Mouse (Mus musculus): ENCODE data around the gene Fam172a. TPM values are rescaled to one million over a fixed set of nuclear protein-coding genes. Genes with fewer than 3 reads are reported as not detected.
"Not testable (repeated sequence)": the region's sequence is repeated elsewhere in the genome, so short reads cannot be mapped to it uniquely, and the experiment has no call there.

The Fam172a gene
- 18.0 and 19.1 TPM in 2 replicates for polyA plus RNA-seq (2012; rRNA removed)

- not testable (repeated sequence) for H3K4me3 ChIP-seq (ENCODE audit: insufficient read depth, low read length); H3K27ac ChIP-seq (ENCODE audit: insufficient read depth, low read length); H3K4me1 ChIP-seq (ENCODE audit: control insufficient read depth, insufficient read depth, low read length)
Observed at GRCm38 (mm10) chr13:77701733-77702132, at the start of gene Fam172a. Gene Fam172a (plus strand): TSS chr13:77702033.

- TF ChIP-seq POLR2A (IDR thresholded peaks at IDR 0.05; ENCODE audit: extremely low read depth, insufficient read depth, low read length): no peak
- no peak for TF ChIP-seq CTCF (IDR thresholded peaks at IDR 0.05; ENCODE audit: extremely low read depth, insufficient read depth, low read length)
- no peaks in the 10 kb centered on the region for H3K4me1 ChIP-seq (ENCODE audit: control insufficient read depth, insufficient read depth, low read length)
- no peak overlapping the region for H3K27ac ChIP-seq (ENCODE audit: insufficient read depth, low read length)
- H3K4me3 ChIP-seq (ENCODE audit: insufficient read depth, low read length): no peak overlapping the region
Observed at GRCm38 (mm10) chr13:77688651-77689050, 13.2 kb upstream of the Fam172a start.

DNA sequence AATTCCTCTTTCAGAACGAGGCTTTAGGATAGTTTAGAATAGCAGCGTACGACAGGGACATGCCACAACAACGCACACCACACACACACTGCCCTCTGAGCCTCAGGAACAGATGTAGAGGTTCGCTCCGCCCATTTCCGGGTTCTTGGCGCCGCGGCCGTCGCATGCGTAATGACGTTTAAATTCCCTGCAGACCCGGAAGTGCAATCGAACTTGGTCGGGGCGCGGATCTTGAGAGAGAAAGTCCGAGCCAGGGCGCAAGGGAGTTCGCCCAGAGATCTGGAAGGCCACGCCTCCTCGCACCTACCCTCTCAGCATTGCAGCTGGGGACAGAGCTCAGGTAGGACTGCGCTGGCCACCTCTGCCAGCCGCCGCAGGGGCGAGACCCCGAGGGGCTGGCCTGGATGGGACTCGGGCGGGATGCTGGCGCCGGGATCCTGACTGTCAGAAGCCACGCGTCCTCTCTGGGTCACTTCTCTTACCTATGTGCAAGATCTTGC lies 6.7 kb downstream of the Fam172a start:
- Histone ChIP-seq H3K4me3 (ENCODE audit: insufficient read depth, low read length) (peak overlapping the region; percentile 62), H3K27ac (ENCODE audit: insufficient read depth, low read length) (no peak overlapping the region), H3K4me1 (ENCODE audit: control insufficient read depth, insufficient read depth, low read length) (no peaks in the 10 kb centered on the region)
- TF ChIP-seq POLR2A (IDR thresholded peaks at IDR 0.05; ENCODE audit: extremely low read depth, insufficient read depth, low read length) (peak; percentile 93), CTCF (IDR thresholded peaks at IDR 0.05; ENCODE audit: extremely low read depth, insufficient read depth, low read length) (no peak)

- Histone ChIP-seq H3K4me3 (ENCODE audit: insufficient read depth, low read length) (no peak overlapping the region), H3K4me1 (ENCODE audit: control insufficient read depth, insufficient read depth, low read length) (no peaks in the 10 kb centered on the region), H3K27ac (ENCODE audit: insufficient read depth, low read length) (no peak overlapping the region)
- TF ChIP-seq POLR2A (IDR thresholded peaks at IDR 0.05; ENCODE audit: extremely low read depth, insufficient read depth, low read length): no peak
- TF ChIP-seq CTCF (IDR thresholded peaks at IDR 0.05; ENCODE audit: extremely low read depth, insufficient read depth, low read length): no peak
Observed at GRCm38 (mm10) chr13:77717499-77717898, 15.7 kb downstream of the Fam172a start.

- Histone ChIP-seq H3K4me3 (ENCODE audit: insufficient read depth, low read length) (no peak overlapping the region), H3K27ac (ENCODE audit: insufficient read depth, low read length) (no peak overlapping the region), H3K4me1 (ENCODE audit: control insufficient read depth, insufficient read depth, low read length) (no peaks in the 10 kb centered on the region)
- no peak for TF ChIP-seq POLR2A (IDR thresholded peaks at IDR 0.05; ENCODE audit: extremely low read depth, insufficient read depth, low read length)
- no peak for TF ChIP-seq CTCF (IDR thresholded peaks at IDR 0.05; ENCODE audit: extremely low read depth, insufficient read depth, low read length)
Observed at GRCm38 (mm10) chr13:77742822-77743221, 41.0 kb downstream of the Fam172a start.

DNA sequence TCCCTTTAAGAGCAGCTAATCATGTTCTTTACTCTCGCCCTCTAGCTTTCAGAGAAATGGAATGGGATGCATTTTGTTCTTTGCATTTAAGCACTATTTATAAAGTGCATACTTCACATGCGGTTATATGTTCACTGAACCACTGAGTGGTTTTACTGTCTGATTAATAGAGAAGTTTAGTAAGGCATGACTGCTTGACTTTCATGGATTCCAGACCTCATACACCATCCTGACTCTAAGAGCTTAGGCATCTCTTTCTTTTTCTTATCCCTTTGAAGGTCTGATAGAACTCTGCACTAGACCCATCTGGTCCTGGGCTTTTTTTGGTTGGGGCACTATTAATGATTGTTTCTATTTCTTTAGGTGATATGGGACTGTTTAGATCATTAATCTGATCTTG lies 75.8 kb downstream of the Fam172a start:
- no peaks in the 10 kb centered on the region for H3K4me1 ChIP-seq (ENCODE audit: control insufficient read depth, insufficient read depth, low read length)
- H3K27ac ChIP-seq (ENCODE audit: insufficient read depth, low read length): no peak overlapping the region
- TF ChIP-seq POLR2A (IDR thresholded peaks at IDR 0.05; ENCODE audit: extremely low read depth, insufficient read depth, low read length): no peak
- no peak for TF ChIP-seq CTCF (IDR thresholded peaks at IDR 0.05; ENCODE audit: extremely low read depth, insufficient read depth, low read length)
- no peak overlapping the region for H3K4me3 ChIP-seq (ENCODE audit: insufficient read depth, low read length)

DNA sequence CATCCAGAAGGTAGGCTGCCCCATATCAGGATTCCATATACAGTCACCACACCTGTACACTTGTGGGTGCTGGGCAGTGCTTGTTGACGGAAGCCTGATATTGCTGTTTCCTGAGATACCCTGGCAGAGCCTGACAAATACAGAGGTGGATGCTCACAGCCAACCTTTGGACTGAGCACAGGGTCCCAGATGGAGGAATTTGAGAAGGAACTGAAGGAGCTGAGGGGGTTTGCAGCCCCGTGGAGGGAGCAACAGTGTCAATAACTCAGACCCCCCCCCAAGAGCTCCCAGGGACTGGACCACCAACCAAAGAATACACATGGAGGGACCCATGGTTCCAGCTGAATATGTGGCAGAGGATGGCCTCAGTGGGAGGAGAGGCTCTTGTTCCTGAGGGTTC lies 105.5 kb downstream of the Fam172a start:
- not testable (repeated sequence) for H3K4me3 ChIP-seq (ENCODE audit: insufficient read depth, low read length); H3K4me1 ChIP-seq (ENCODE audit: control insufficient read depth, insufficient read depth, low read length); H3K27ac ChIP-seq (ENCODE audit: insufficient read depth, low read length)

- no peaks in the 10 kb centered on the region for H3K4me1 ChIP-seq (ENCODE audit: control insufficient read depth, insufficient read depth, low read length)
- TF ChIP-seq POLR2A (IDR thresholded peaks at IDR 0.05; ENCODE audit: extremely low read depth, insufficient read depth, low read length): no peak
- TF ChIP-seq CTCF (IDR thresholded peaks at IDR 0.05; ENCODE audit: extremely low read depth, insufficient read depth, low read length): no peak
- H3K4me3 ChIP-seq (ENCODE audit: insufficient read depth, low read length): no peak overlapping the region
- H3K27ac ChIP-seq (ENCODE audit: insufficient read depth, low read length): no peak overlapping the region
Observed at GRCm38 (mm10) chr13:77810449-77810848, 108.6 kb downstream of the Fam172a start.

- TF ChIP-seq POLR2A (IDR thresholded peaks at IDR 0.05; ENCODE audit: extremely low read depth, insufficient read depth, low read length) (no peak), CTCF (IDR thresholded peaks at IDR 0.05; ENCODE audit: extremely low read depth, insufficient read depth, low read length) (no peak)
- no peaks in the 10 kb centered on the region for H3K4me1 ChIP-seq (ENCODE audit: control insufficient read depth, insufficient read depth, low read length)
- no peak overlapping the region for H3K4me3 ChIP-seq (ENCODE audit: insufficient read depth, low read length)
- no peak overlapping the region for H3K27ac ChIP-seq (ENCODE audit: insufficient read depth, low read length)
Observed at GRCm38 (mm10) chr13:77826138-77826537, 124.3 kb downstream of the Fam172a start.

- Histone ChIP-seq H3K4me1 (ENCODE audit: control insufficient read depth, insufficient read depth, low read length) (no peaks in the 10 kb centered on the region), H3K27ac (ENCODE audit: insufficient read depth, low read length) (no peak overlapping the region), H3K4me3 (ENCODE audit: insufficient read depth, low read length) (no peak overlapping the region)
- no peak for TF ChIP-seq POLR2A (IDR thresholded peaks at IDR 0.05; ENCODE audit: extremely low read depth, insufficient read depth, low read length)
- TF ChIP-seq CTCF (IDR thresholded peaks at IDR 0.05; ENCODE audit: extremely low read depth, insufficient read depth, low read length): no peak
Observed at GRCm38 (mm10) chr13:77843017-77843654, 141.3 kb downstream of the Fam172a start.

All from cortical plate, adult 2 months (tissue).